Mouse (Mus musculus): ENCODE data around the gene Rab11b. TPM values are rescaled to one million over a fixed set of nuclear protein-coding genes. Genes with fewer than 3 reads are reported as not detected.
"Not testable (repeated sequence)": the region's sequence is repeated elsewhere in the genome, so short reads cannot be mapped to it uniquely, and the experiment has no call there.

The Rab11b gene
- total RNA-seq, 1 experiment from 2014 or later: 33.9 TPM

GRCm38 (mm10) chr17:33773871-33774572 is 13.7 kb upstream of the Rab11b start:
- ATAC-seq (ENCODE audit: extremely low read depth, insufficient number of reproducible peaks, low FRiP score, poor library complexity, severe bottlenecking): no peak

GRCm38 (mm10) chr17:33773426-33773825 is 13.1 kb upstream of the Rab11b start:
- no peak for ATAC-seq (ENCODE audit: extremely low read depth, insufficient number of reproducible peaks, low FRiP score, poor library complexity, severe bottlenecking)

DNA sequence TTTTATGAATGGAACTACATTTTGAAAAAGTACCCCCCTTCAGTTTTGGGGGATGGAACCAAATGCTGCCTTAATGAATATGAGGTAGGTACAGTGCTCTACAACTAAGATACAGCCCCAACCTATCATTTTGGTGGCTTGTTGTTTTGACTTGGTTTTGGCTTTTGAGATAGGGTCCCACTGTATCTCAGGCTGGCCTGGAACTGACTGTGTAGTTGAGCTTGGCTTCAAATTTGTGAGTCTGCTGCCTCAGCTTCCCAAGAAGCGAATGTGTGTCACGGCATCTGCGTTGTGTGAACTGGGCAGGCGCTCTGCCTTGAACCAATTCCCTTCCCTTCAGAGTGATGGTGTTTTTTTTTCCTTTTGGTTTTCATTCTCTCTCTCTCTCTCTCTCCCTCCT is 11.3 kb upstream of the Rab11b start:
- ATAC-seq (ENCODE audit: extremely low read depth, insufficient number of reproducible peaks, low FRiP score, poor library complexity, severe bottlenecking): no peak

DNA sequence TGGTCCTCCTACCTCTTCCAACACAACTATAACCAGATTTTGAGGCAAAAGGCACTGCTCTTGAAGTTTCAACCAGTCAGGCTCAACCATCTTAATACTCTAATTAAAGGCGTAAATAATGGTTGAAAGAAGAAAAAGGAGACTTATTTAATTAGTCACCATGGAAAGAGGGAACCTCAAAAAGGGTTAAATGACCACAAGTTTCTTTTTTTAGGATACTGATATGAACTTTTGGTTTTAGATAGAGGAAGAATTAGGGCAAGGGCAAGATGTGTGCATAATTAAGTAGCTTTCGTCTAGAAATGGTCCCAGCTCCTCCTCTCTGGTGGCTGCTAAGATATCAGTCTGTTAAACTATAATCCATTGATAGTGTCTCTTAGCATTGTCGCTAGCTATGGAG is 6.1 kb upstream of the Rab11b start:
- no peak for ATAC-seq (ENCODE audit: extremely low read depth, insufficient number of reproducible peaks, low FRiP score, poor library complexity, severe bottlenecking)

DNA sequence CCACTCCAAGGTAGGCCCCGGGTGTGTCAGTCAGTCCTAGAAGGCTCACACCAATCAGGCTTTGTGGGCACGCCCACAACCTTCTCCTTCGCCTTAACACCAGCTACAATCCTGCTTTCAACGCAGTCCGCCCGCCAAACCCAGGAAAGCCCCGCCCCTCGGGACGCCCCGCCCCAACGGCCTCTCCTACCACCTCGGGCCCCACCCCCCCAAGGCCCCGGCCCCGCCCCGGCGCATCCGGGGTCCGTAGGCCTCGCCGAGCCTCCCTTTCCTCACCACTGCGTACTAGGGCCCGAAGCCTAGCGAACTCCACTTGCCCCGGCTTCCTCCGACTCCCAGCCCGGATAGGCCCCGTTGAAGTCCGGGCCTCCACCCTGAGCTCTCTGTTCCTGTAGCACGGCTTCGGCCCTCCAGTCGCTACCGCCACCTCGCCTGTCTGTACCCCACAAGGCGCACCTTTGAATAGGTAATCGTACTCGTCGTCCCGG is 519 bp downstream of the Rab11b start:
- peak; percentile 27 for ATAC-seq (ENCODE audit: extremely low read depth, insufficient number of reproducible peaks, low FRiP score, poor library complexity, severe bottlenecking)

GRCm38 (mm10) chr17:33757231-33757630 is 3.1 kb downstream of the Rab11b start:
- ATAC-seq (ENCODE audit: extremely low read depth, insufficient number of reproducible peaks, low FRiP score, poor library complexity, severe bottlenecking): no peak

DNA sequence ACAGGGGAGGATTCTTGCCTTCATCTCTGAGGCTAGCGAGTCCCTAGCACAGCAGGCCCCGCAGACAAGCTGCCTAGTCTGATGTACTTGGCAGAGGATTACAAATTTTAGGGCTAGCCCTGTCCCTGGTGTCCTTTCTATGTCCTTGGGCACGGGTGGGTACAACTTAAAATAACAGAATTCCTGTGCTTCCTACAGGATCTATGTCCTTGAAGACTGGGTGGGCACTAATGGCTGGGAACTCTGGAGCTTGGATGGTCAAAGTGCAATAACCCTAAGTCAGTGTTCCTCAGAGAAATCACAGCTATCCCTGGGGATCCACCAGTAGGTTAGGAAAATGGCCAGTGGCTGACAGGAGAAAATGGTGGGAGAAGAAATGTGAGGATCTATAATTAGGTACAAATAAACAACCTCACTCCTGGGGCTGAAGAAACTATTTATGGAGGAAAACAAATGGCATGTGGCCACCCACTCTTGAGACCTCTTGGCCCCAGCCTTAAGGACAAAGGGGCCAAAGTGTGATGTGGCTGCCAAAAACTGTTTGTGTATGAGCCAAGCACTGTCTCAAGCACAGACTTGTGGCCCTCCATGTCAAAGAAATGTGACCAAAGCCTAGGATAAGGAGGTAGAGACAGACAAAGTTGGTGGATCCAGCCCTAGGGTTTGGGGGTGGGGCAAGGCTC is 4.1 kb downstream of the Rab11b start:
- no peak for ATAC-seq (ENCODE audit: extremely low read depth, insufficient number of reproducible peaks, low FRiP score, poor library complexity, severe bottlenecking)

- ATAC-seq (ENCODE audit: extremely low read depth, insufficient number of reproducible peaks, low FRiP score, poor library complexity, severe bottlenecking): no peak
These were observed 4.8 kb downstream of the Rab11b start for GRCm38 (mm10) chr17:33755418-33756107.

GRCm38 (mm10) chr17:33754656-33755055 is 5.7 kb downstream of the Rab11b start:
- ATAC-seq (ENCODE audit: extremely low read depth, insufficient number of reproducible peaks, low FRiP score, poor library complexity, severe bottlenecking): no peak

DNA sequence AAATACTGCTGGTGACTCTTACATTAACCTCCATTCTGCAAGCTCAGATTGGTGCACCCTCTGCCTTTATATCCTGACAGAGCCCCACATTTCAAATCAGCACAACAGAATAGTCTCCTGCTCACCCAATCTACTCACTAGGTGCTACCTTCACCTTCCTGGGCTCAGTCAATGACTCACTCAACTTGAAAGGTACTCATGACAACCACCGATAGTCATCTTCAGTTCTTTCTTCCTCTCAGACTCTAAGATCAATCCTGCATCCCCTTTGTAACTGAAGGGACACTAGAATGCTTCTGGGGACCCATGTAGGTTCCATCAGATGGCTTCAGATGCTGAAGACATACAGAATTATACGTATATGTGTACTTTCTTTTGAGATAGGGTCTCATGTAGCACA is 8.0 kb downstream of the Rab11b start:
- ATAC-seq (ENCODE audit: extremely low read depth, insufficient number of reproducible peaks, low FRiP score, poor library complexity, severe bottlenecking): no peak

DNA sequence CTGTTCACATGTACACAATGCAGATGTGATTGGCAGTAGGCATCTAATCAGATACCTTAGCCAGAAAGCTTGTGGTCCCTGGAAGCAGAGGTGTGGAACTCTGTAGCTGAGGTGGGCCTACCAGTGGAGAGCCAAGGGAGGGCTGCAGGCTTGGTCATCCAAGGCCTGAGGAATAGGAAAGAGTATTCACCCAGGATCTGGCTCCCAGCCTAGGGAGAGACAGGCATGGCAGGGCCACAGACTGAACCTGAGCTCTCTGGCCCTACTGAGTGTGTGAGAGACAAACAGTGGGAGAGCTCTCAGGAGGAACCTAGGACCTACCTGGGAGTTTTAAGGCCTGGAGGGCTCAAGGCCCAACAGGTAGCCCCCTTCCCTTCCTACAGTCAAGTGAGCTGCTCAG is 9.1 kb downstream of the Rab11b start:
- no peak for ATAC-seq (ENCODE audit: extremely low read depth, insufficient number of reproducible peaks, low FRiP score, poor library complexity, severe bottlenecking)

- no peak for ATAC-seq (ENCODE audit: extremely low read depth, insufficient number of reproducible peaks, low FRiP score, poor library complexity, severe bottlenecking)
These were observed 10.9 kb downstream of the Rab11b start for GRCm38 (mm10) chr17:33749451-33749850.

DNA sequence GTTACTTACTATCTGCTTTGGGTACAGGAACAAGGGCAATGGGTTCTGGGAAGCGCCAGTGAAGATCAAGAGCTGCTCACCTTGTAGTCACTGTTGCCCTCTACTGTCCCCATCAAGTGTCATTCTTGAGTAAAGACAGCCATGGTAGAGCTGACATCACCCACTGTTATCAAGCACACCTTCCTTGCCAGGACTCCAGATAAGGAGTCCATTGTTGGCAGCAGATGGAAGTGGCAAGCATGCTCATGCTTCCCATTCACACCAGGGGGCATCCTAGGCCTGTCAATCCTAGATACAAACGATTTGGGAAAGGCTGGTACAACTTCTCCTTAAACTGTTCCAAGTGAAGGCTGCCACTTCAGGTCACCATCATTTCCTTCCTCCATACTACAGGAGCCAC is 14.3 kb downstream of the Rab11b start:
- 0 out of 2 replicates have a peak, but pooled peaks have one; percentile 5 for ATAC-seq (ENCODE audit: extremely low read depth, insufficient number of reproducible peaks, low FRiP score, poor library complexity, severe bottlenecking)

- no peak for ATAC-seq (ENCODE audit: extremely low read depth, insufficient number of reproducible peaks, low FRiP score, poor library complexity, severe bottlenecking)
These were observed 15.5 kb downstream of the Rab11b start for GRCm38 (mm10) chr17:33744686-33745384.

- no peak for ATAC-seq (ENCODE audit: extremely low read depth, insufficient number of reproducible peaks, low FRiP score, poor library complexity, severe bottlenecking)
These were observed 17.9 kb downstream of the Rab11b start for GRCm38 (mm10) chr17:33742420-33742819.

GRCm38 (mm10) chr17:33733526-33733925 is 26.8 kb downstream of the Rab11b start:
- not testable (repeated sequence) for ATAC-seq (ENCODE audit: extremely low read depth, insufficient number of reproducible peaks, low FRiP score, poor library complexity, severe bottlenecking)

- not testable (repeated sequence) for ATAC-seq (ENCODE audit: extremely low read depth, insufficient number of reproducible peaks, low FRiP score, poor library complexity, severe bottlenecking)
These were observed 27.7 kb downstream of the Rab11b start for GRCm38 (mm10) chr17:33732556-33733083.

DNA sequence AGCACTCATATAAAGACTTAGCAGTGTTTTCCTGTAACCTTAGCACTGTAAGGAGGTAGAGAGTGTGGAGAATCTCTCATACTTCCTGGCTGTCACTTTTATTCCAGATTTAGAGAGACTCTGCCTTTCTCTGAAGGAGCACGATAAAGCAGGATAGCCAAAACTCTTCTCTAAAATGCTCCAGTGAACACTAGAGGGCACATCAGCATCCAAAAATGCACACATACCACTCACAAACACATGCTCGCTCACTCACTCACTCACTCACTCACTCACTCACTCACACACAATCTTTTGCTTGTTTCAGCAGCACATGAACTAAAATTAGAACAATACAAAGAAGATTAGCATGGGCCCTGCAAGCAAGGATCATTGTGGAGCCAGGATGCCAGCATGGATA is 31.1 kb downstream of the Rab11b start:
- ATAC-seq (ENCODE audit: extremely low read depth, insufficient number of reproducible peaks, low FRiP score, poor library complexity, severe bottlenecking): no peak

- no peak for ATAC-seq (ENCODE audit: extremely low read depth, insufficient number of reproducible peaks, low FRiP score, poor library complexity, severe bottlenecking)
These were observed 31.9 kb downstream of the Rab11b start for GRCm38 (mm10) chr17:33728396-33728795.

All from neutrophil, adult 5-6 weeks (primary cell).